Mouse (Mus musculus) left cerebral cortex, adult 2 months (tissue): Measurements from ENCODE around the gene Atp13a4. TPM values are rescaled to one million over a fixed set of nuclear protein-coding genes. Genes with fewer than 3 reads are reported as not detected.

Experiments
- DNase-seq, 2 experiments: peaks; one replicate each; pipeline ENCODE4 v3.0.0; 2021 to 2022; ENCODE audit warnings: low spot score in 2 of 2, mixed read lengths in 1 of 2; ENCODE audit errors: extremely low spot score in 1 of 2
- H3K27ac ChIP-seq: fragments of 200-600 bp; 2 replicates; pipeline ENCODE4 v1.8.1; 2022
- H3K4me3 ChIP-seq: fragments of 200-600 bp; 2 replicates; pipeline ENCODE4 v1.8.1; 2022
- CTCF ChIP-seq: fragments of 200-600 bp; IDR thresholded peaks from 2 replicates; pipeline ENCODE4 v1.8.1; 2022; ENCODE audit warnings: antibody characterized with exemption, mild to moderate bottlenecking, moderate library complexity
- intact Hi-C: fragments of 180-260 bp; cut with DNase I; formaldehyde crosslinking; loops from one replicate; pipeline ENCODE4 v1.15.1; 2025
- total RNA-seq, 2 experiments: library from RNA; stranded (reverse); gene quantifications; 2 replicates each; pipeline ENCODE4 v1.2.3; 2021

Atp13a4 gene
- total RNA-seq, 2 experiments from 2014 or later, result 12.9 to 13.2 TPM

DNA sequence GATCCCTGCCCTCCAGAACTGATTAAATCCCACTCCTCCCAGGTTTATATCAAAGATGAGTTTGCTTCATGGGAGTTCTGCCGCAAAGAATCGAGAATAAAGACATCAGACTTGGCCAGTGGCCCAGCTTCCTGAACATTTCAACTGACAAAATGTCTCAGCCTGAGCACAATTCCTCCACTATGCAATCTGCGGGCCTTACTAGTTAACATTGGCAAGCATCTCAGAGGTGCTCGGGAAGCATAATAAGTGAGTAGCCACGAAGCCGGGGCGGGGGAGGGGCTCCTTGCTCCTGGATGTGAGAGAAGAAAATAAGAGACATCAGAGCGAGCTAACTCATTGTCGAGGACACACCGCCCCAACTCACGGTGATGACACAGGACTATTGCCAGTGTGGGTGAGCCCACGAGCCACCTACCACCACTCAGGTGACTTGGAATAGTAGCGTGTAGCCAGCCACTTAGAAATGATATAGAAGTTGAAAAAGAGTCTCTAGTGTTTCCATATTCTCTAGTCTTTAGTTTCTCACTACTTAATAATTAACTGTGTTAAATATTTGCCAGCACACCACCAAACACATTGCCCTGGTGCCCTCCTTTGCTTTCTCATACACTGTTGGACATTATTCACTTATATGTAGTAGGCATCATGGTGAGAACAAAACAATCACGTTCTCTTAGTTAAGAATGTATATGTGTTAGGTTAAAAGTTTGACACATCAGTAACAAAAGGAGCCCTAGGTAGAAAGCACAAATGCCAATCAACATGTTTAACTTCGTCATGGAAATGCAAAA is 8.1 kb downstream of the Atp13a4 start:
- DNase-seq, result peak in 1 of 2 experiments; percentile 44
- no peak overlapping the region for H3K27ac ChIP-seq
- intact Hi-C loops, result loop anchor here (5.0 kb wide), 1 partner anchor 234 kb away; no protein-coding TSS in a partner anchor
- H3K4me3 ChIP-seq, result no peak overlapping the region
- no peak for TF ChIP-seq CTCF

- Histone ChIP-seq H3K4me3 (no peak overlapping the region), H3K27ac (no peak overlapping the region)
- intact Hi-C loops, result loop anchor here (5.0 kb wide), 1 partner anchor 234 kb away; no protein-coding TSS in a partner anchor
- DNase-seq, result no peak
- no peak for TF ChIP-seq CTCF
Observed at GRCm38 (mm10) chr16:29535866-29536265, 8.8 kb downstream of the Atp13a4 start.

GRCm38 (mm10) chr16:29533641-29534040 is 11.0 kb downstream of the Atp13a4 start:
- TF ChIP-seq CTCF, result no peak

GRCm38 (mm10) chr16:29527085-29527484 is 17.6 kb downstream of the Atp13a4 start:
- Histone ChIP-seq H3K27ac (no peak overlapping the region), H3K4me3 (no peak overlapping the region)
- DNase-seq, result no peak
- intact Hi-C loops, result no loop called here
- no peak for TF ChIP-seq CTCF

More at GRCm38 (mm10) chr16:29533641-29534040, 11.0 kb downstream of the Atp13a4 start:
- Histone ChIP-seq H3K27ac (no peak overlapping the region), H3K4me3 (no peak overlapping the region)
- no peak for DNase-seq
- intact Hi-C loops, result no loop called here

- TF ChIP-seq CTCF, result no peak
- intact Hi-C loops, result no loop called here
- no peak overlapping the region for H3K4me3 ChIP-seq
- no peak for DNase-seq
- H3K27ac ChIP-seq, result no peak overlapping the region
Observed at GRCm38 (mm10) chr16:29526585-29526984, 18.1 kb downstream of the Atp13a4 start.

DNA sequence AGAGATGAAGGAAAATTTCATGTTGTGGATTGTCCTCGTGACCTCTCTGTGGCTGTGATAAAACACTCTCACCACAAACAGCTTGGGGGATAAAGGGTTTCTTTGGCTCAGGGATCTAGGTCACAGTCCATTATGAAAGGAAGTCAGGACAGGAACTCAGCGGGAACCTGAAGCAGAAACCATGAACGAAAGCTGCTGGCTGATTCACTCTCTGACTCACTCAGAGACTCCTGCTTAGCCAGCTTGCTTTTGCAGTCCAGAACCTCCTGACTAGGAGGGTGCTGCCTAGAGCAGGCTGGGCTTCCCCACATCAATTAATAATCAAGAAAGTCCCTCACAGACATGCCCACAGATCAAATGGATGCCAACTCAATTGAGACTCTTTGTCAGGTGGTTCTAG is 32.2 kb downstream of the Atp13a4 start:
- no peak for TF ChIP-seq CTCF
- Histone ChIP-seq H3K27ac (peak overlapping the region; percentile 77), H3K4me3 (no peak overlapping the region)
- DNase-seq, result peak; percentile 9 to 21
- intact Hi-C loops, result no loop called here

DNA sequence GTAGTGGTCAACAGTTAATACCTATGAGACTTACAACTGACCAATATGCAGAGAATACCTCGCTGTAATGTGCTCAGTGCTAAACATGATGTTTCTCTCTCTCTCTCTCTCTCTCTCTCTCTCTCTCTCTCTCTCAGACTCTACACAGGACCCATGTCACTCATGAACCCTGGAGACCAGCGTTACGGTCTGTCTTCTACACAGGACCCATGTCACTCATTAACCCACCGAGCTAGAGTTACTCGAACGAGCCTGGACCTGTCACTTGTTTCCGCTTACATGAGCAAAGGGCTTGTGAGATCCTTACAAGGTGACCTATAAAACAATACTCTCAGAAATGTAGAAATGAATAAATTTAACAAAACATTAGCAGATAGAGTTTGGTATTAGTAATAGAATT is 33.9 kb downstream of the Atp13a4 start:
- no peak for TF ChIP-seq CTCF
- intact Hi-C loops, result no loop called here
- Histone ChIP-seq H3K27ac (no peak overlapping the region), H3K4me3 (no peak overlapping the region)
- DNase-seq, result no peak

- no peak overlapping the region for H3K27ac ChIP-seq
- no peak overlapping the region for H3K4me3 ChIP-seq
- intact Hi-C loops, result no loop called here
- no peak for DNase-seq
- TF ChIP-seq CTCF, result no peak
Observed at GRCm38 (mm10) chr16:29509881-29510280, 34.8 kb downstream of the Atp13a4 start.

DNA sequence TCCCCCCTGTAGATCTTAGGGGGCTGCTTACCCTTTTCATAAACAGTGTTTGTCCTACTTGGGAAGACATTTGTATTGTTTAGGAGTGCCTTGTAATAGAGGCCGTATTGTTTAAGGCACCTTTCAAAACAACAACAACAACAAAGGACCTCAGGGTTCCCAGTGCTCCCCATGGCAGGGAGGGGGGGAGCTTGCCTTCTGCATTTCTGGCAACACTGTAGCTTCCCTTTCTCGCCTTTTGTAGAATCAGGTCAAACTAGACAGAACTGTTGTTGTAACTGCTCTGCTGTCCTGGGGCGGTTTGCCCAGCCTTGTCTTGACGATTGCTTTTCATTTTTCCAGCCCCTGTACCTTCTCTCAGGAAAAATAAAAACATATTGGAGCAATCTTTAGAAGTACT is 40.0 kb downstream of the Atp13a4 start:
- peak in 1 of 2 experiments; percentile 9 for DNase-seq
- intact Hi-C loops, result no loop called here

DNA sequence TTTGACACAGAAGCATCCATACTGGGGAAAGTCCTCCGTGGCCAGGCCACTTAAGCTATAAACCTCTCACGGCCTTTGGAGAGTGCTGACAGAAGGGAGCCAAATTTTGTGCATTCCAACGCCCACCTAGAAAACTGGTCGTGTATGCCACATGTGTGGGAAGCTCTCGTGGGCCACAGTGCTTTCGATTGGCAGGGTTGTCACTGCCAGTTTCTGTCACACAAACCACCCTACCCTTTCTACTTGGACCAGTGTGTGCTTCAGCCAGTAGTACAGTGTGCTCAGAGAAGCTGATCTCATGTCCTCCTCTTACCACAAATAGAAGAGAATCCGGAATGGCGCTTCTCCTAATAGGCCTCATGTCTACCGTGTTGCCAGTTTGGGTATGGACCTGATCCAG is 40.5 kb downstream of the Atp13a4 start:
- intact Hi-C loops, result no loop called here
- peak overlapping the region; percentile 21; the same call in 1 of the 2 replicates for H3K27ac ChIP-seq

More for the DNA sequence above, 40.0 kb downstream of the Atp13a4 start:
- no peak overlapping the region for H3K27ac ChIP-seq
- H3K4me3 ChIP-seq, result no peak overlapping the region
- no peak for TF ChIP-seq CTCF

DNA sequence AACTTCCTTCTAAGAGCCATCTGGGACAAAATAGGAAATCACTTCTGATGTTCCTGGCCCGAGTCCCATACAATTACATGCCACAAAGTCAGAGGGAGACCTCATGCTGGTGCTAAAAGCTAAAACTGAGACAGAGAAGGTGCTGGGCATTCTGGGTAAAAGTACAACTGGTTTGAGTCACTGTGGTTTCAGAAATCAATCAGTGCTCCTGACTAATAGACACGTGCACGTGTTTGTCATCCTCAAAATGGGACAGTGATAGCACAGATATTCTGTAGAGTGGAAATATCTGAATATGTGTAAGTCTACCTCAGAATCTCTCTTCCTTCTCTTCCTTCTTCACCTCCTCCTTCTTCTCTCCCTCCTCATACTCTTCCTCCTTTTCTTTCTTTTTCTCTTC is 53.6 kb downstream of the Atp13a4 start:
- no peak for DNase-seq
- intact Hi-C loops, result no loop called here
- H3K4me3 ChIP-seq, result no peak overlapping the region
- H3K27ac ChIP-seq, result no peak overlapping the region
- no peak for TF ChIP-seq CTCF

More for the DNA sequence above, 40.5 kb downstream of the Atp13a4 start:
- no peak overlapping the region for H3K4me3 ChIP-seq
- no peak for TF ChIP-seq CTCF
- no peak for DNase-seq

- Histone ChIP-seq H3K27ac (no peak overlapping the region), H3K4me3 (no peak overlapping the region)
- TF ChIP-seq CTCF, result no peak
- intact Hi-C loops, result no loop called here
- DNase-seq, result no peak
Observed at GRCm38 (mm10) chr16:29481439-29481838, 63.2 kb downstream of the Atp13a4 start.

GRCm38 (mm10) chr16:29480396-29480795 is 64.3 kb downstream of the Atp13a4 start:
- no peak for DNase-seq
- intact Hi-C loops, result no loop called here
- Histone ChIP-seq H3K27ac (no peak overlapping the region), H3K4me3 (no peak overlapping the region)
- no peak for TF ChIP-seq CTCF
